Mouse (Mus musculus): ENCODE measurements around the gene Olfr402. TPM values are rescaled to one million over a fixed set of nuclear protein-coding genes. Genes with fewer than 3 reads are reported as not detected.
"Not testable (repeated sequence)": the region's sequence is repeated elsewhere in the genome, so short reads cannot be mapped to it uniquely, and the experiment has no call there.

Olfr402 gene
- total RNA-seq (2022), result not detected

DNA sequence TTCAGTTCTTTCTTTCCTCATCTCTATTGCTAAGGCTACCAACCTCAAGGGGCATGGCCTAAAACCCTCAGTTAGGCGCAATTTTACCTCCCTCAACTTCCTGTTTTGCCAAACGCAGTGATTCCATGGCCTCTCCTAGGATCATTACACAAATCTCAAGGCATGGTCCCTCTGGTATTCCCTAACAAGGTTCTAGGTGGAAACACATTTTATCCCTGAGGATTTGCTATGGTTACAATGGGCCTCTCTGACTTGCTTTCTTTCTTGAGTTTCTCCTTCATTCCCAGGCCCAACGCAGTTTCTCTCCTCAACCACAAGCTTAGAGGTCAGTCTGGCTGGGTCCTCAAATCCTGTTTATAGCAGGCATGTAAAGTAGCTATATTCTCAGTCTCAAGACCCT, at the start of gene Olfr402:
Gene Olfr402 (plus strand): TSS at position 301 of the 400 bp plus-strand sequence.
- no peak for DNase-seq

DNA sequence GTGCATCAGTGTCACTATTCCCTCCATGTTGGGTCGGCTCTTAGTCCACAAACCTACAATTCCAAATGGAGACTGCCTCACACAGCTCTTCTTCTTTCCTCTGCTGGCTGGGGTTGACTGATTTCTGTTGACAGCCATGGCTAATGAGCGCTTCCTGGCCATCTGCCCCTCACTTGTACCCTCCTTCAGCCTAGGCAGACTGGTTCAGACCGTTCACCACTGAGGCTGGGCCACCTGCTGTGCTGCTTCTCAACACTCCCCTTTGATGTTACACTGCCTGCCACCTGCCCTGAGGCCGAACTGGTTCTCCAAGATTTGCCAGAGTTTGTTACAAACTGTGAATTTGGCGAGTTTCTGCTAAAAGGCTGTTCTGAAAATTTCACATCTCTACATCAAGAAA, 48.3 kb upstream of the Olfr402 start:
- no peak for DNase-seq

DNA sequence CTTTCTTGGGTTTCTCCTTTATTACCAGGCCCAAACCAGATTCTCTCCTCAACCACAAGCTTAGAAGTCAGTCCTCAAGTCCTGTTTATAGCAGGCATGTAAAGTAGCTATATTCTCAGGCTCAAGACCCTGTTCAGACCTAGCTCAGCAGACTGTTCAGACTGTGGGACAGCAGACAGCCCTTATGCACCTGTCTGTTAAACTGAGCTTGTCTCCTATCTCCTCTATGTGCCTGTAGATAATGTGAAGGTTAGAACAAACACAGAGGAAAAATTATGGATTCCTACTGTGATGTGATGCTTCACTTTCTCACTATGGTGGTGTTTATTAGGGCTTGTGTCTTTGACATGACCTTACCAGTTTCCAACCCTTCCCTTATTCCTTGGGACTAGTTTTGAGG, 39.9 kb upstream of the Olfr402 start, which contains the start of gene Olfr401:
Gene Olfr401 (plus strand): TSS at position 301 of the 400 bp plus-strand sequence.
- no peak for DNase-seq

DNA sequence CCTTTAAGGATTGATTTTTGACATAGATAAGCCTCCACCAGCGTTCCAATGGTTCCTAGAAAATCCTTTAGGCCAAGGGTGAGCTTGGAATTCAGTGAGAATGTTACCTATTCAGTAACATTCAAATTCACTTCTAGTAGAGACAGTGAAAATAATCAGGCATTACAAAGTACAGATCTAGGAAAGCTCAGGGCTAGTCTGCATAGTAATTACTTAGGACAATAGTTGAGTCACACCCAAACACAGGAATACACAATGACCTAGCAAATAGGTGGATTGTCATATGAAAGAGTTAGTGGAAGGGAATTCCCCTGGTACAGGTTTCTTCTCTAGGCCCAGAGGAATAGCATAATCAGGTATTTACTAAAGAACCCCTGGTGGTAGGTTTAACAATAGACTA, 13.3 kb upstream of the Olfr402 start:
- DNase-seq, result not testable (repeated sequence)

DNA sequence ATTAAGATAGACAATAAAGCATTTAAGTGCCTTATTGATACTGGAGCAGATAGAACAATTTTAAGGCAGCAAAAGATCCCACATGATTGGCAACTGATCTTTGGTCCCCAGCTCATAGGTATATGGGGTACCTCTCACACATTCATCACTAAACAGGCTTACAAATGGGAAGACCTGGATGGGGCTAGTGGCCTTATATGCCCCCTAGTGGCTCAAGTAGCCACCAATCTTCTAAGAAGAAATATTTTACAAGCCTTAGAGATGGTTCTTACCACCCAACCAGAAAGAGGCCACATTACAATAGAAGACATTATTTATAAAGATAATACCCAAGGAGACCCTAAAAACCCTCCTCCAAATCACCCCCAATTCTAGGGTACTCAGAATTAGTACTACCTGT, 7.5 kb upstream of the Olfr402 start:
- DNase-seq, result no peak

DNA sequence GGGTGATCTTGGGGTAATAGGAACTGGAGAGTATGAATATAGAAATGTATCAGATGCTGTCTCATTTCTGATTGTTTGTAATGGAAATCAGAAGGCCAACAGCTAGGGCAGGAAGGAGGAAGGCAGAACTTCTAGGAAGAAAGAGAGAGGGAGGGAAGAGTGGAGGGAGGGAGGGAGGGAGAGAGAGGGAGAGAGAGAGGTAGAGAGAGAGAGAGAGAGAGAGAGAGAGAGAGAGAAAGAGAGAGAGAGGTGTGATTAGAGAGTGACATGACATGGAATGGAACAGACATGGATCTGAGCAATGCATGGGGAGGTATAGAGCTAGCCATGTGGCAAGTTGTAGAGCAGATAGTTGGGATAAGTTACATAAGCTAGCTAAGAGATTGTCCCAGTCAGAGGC, 15.4 kb downstream of the Olfr402 start:
- DNase-seq, result no peak

DNA sequence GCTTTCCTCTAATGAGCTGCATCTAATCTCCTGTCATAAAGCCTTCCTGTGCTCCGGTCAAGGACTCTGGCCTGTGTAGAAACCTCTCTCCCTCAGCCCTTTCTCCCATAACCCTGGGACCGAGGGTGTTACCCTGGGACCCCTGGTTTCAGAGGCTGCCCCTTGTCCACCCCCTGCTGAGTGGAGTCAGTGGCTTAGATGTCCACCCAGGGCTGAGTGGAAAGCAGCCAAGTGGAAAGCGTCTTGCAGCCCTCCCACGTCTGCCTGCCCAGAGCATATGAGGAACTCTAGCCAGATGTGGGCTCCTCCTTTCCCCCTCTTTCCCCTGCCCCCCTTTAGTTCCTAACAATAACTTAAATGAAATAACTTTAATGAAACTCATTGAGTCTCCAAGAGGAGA, 29.8 kb downstream of the Olfr402 start:
- DNase-seq, result no peak

DNA sequence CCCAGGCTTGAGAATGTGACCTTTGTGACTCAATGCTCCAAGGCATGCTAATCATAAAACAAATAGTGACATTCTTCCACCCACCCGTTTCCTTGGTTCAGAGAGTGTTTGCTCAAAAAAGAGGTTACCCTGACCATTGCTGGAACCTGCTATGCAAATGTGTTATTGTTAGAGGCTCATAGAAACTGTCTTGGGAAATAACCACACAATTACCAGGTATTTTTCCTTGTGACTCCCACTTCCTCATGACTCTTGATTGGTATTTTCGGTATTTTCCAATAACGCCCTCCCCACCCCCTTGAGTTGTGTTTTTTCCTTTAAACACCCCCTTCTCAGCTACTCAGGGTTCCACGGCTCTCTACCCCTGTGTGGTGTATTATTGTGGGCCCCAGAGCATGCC, 30.4 kb downstream of the Olfr402 start:
- DNase-seq, result no peak

DNA sequence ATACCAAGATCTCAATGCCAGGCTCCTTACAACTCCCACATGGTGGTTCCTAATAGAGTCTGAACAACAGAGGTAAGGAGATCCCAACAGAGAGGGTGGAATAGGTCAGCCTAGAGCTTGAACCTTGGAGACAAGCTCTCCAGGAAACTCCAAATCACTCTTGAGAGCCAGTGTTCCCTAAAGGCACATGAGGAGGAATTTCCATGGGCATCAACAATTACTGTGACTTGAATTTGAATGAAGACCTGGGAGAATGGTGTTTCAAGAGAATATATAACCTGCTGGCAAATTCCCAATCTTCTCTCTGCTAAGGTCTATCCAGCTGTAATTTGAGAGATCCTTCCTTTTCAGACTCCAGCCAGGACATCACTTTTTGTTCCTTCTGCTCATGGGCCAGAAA, 32.6 kb downstream of the Olfr402 start, which contains the start of gene Olfr403:
Gene Olfr403 (plus strand): TSS at position 301 of the 400 bp plus-strand sequence.
- DNase-seq, result no peak

Other genes starting within 250 kb of the Olfr402 start
- not detected for gene Olfr395, start 244.2 kb upstream of the Olfr402 start, total RNA-seq (2022)
- not detected for gene Olfr23, start 216.9 kb upstream of the Olfr402 start, total RNA-seq (2022)
- not detected for gene Olfr397, start 192.7 kb upstream of the Olfr402 start, total RNA-seq (2022)
- gene Olfr398, start 163.1 kb upstream of the Olfr402 start, total RNA-seq (2022), result not detected
- gene Olfr139, start 97.0 kb upstream of the Olfr402 start, total RNA-seq (2022), result not detected
- not detected for gene Olfr399, start 96.9 kb upstream of the Olfr402 start, total RNA-seq (2022)
- not detected for gene Zfp616, start 83.6 kb upstream of the Olfr402 start, total RNA-seq (2022)
- gene Olfr401, start 39.8 kb upstream of the Olfr402 start, total RNA-seq (2022), result not detected
- gene Olfr403, start 32.7 kb downstream of the Olfr402 start, total RNA-seq (2022), result not detected
- gene Olfr43, start 57.9 kb downstream of the Olfr402 start, total RNA-seq (2022), result not detected
- gene Olfr406, start 106.3 kb downstream of the Olfr402 start, total RNA-seq (2022), result not detected
- not detected for gene Olfr59, start 130.2 kb downstream of the Olfr402 start, total RNA-seq (2022)
- not detected for gene Olfr410, start 184.5 kb downstream of the Olfr402 start, total RNA-seq (2022)
- gene Olfr411, start 199.1 kb downstream of the Olfr402 start, total RNA-seq (2022), result not detected
- gene Olfr412, start 208.5 kb downstream of the Olfr402 start, total RNA-seq (2022), result not detected

Measured in adrenal gland, adult 8-10 months (tissue).